Mouse (Mus musculus) urinary bladder, adult 2 months (tissue): ENCODE results near the gene Gm28043. TPM values are rescaled to one million over a fixed set of nuclear protein-coding genes. Genes with fewer than 3 reads are reported as not detected.
"Not testable (repeated sequence)": the region's sequence is repeated elsewhere in the genome, so short reads cannot be mapped to it uniquely, and the experiment has no call there.

Experiments used
- DNase-seq: peaks from one replicate; pipeline ENCODE4 v3.0.0; 2022; ENCODE audit warnings: low spot score
- polyA plus RNA-seq: library from polyadenylated mRNA; depleted of rRNA; stranded (reverse); fragments of >200 nt; gene quantifications from 2 replicates; pipeline ENCODE4 v1.2.3, GENCODE M21; 2012; rRNA removed

Gene Gm28043
- polyA plus RNA-seq = 1.7 and 1.8 TPM in 2 replicates

GRCm38 (mm10) chr17:29614115-29615023, at the start of gene Gm28043, which contains the start of gene Rnf8:
Gene Gm28043 (plus strand): TSS chr17:29614876.
Gene Rnf8 (plus strand): TSS chr17:29614790.
- peak; percentile 89 for DNase-seq

- DNase-seq = no peak
These were observed 49.2 kb upstream of the Gm28043 start for GRCm38 (mm10) chr17:29565521-29565920.

GRCm38 (mm10) chr17:29568435-29568834, 46.2 kb upstream of the Gm28043 start:
- DNase-seq = no peak

GRCm38 (mm10) chr17:29569831-29570230, 44.8 kb upstream of the Gm28043 start:
- no peak for DNase-seq

- DNase-seq = no peak
These were observed 35.0 kb upstream of the Gm28043 start for GRCm38 (mm10) chr17:29579579-29580126.

- no peak for DNase-seq
These were observed 31.1 kb upstream of the Gm28043 start for GRCm38 (mm10) chr17:29583569-29583968.

GRCm38 (mm10) chr17:29584306-29584705, 30.4 kb upstream of the Gm28043 start:
- no peak for DNase-seq

GRCm38 (mm10) chr17:29584737-29585136, 29.9 kb upstream of the Gm28043 start:
- no peak for DNase-seq

GRCm38 (mm10) chr17:29585446-29585845, 29.2 kb upstream of the Gm28043 start:
- DNase-seq = no peak

GRCm38 (mm10) chr17:29586921-29587320, 27.8 kb upstream of the Gm28043 start:
- DNase-seq = no peak

- no peak for DNase-seq
These were observed 25.3 kb upstream of the Gm28043 start for GRCm38 (mm10) chr17:29589221-29589898.

- no peak for DNase-seq
These were observed 18.5 kb upstream of the Gm28043 start for GRCm38 (mm10) chr17:29595891-29596770.

- no peak for DNase-seq
These were observed 17.9 kb upstream of the Gm28043 start for GRCm38 (mm10) chr17:29596771-29597132.

GRCm38 (mm10) chr17:29599051-29599450, 15.6 kb upstream of the Gm28043 start:
- DNase-seq = no peak

- no peak for DNase-seq
These were observed 15.1 kb upstream of the Gm28043 start for GRCm38 (mm10) chr17:29599537-29599936.

- no peak for DNase-seq
These were observed 13.3 kb upstream of the Gm28043 start for GRCm38 (mm10) chr17:29601391-29601790.

- peak; percentile 54 for DNase-seq
These were observed 11.4 kb upstream of the Gm28043 start for GRCm38 (mm10) chr17:29603283-29603682.

- not testable (repeated sequence) for DNase-seq
These were observed 1.2 kb upstream of the Gm28043 start for GRCm38 (mm10) chr17:29613453-29613852.

- DNase-seq = no peak
These were observed 412 bp downstream of the Gm28043 start for GRCm38 (mm10) chr17:29615024-29615551.

GRCm38 (mm10) chr17:29615616-29616015, 940 bp downstream of the Gm28043 start:
- no peak for DNase-seq

GRCm38 (mm10) chr17:29619231-29619630, 4.6 kb downstream of the Gm28043 start:
- DNase-seq = no peak
